8 mouse cellular contexts compared by ENCODE assay signal in the genomic region with DNA sequence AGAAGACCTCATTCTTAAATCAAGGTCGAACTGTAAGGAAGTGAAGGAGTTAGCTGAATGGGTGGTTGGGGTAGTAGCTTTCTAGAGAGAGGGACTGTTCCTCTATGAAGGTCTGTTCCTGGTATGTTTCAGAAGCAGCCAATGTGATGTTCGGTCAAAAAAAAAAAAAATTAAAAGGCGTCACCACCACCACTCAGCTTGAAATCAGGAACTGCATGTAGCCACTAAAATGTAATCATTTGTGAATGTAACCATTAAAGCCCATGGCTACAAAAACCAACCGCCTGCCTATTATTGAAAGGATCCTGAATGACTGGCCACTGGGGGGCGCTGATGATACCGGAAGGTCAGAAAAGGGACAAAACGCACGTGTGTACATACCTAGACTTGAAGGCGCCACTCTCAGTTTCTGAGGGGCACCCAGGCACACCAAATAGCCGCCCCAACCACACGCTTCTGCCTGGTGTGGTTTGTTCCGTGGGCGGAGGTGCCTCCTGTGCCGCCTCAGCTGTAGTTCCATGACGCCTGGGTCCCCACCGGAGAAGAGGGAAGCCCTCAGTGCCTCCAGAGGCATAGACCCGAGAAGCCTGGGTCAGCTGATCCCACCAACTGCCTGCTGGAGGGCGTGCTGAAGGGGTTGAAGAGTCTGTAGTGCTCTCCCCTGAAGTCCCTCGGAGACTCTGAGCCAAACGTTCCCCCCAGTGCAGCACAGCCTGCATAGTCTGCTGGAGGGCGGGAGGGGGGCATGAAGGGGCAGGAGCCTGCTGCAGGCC. TPM values are rescaled to one million over a fixed set of nuclear protein-coding genes. Genes with fewer than 3 reads are reported as not detected.
A peak's percentile ranks its signal among the peaks of the same experiment; 100 is the strongest.
DNase-seq lines count a peak whose midpoint lies in the region; ATAC-seq and TF ChIP-seq lines count a peak whose summit lies in the region.

No protein-coding gene starts in this region.

- H3K4me1 ChIP-seq in G1E (ENCODE audit: insufficient read depth, low read depth, low read length), result peaks cover 69% of the 10 kb centered on the region
- H3K4me1 ChIP-seq in bone marrow, adult 2 months (ENCODE audit: control insufficient read depth, insufficient read depth, low read length), result peaks cover 1% of the 10 kb centered on the region; the same call in 1 of the 2 replicates
- H3K4me1 ChIP-seq in embryonic facial prominence, embryonic 15.5 days, result peaks cover 32% of the 10 kb centered on the region
- H3K4me1 ChIP-seq in small intestine, adult 2 months (ENCODE audit: control insufficient read depth, insufficient read depth, insufficient read length, low read length), result peaks cover 18% of the 10 kb centered on the region

- peaks cover 14% of the 10 kb centered on the region for H3K27me3 ChIP-seq in G1E (ENCODE audit: insufficient read depth, low read length)
- peaks cover 8% of the 10 kb centered on the region; the same call in 1 of the 2 replicates for H3K27me3 ChIP-seq in embryonic facial prominence, embryonic 15.5 days
- peaks cover 12% of the 10 kb centered on the region for H3K27me3 ChIP-seq in small intestine, adult 2 months (ENCODE audit: control insufficient read depth, insufficient read depth, low read length)

- peak overlapping the region; percentile 60; the same call in 1 of the 2 replicates for H3K4me3 ChIP-seq in G1E (ENCODE audit: low read depth, low read length)
- H3K4me3 ChIP-seq in bone marrow, adult 2 months (replicated peaks; ENCODE audit: control insufficient read depth, low read depth, low read length), result no peak overlapping the region
- peak overlapping the region; percentile 10; the same call in 1 of the 2 replicates for H3K4me3 ChIP-seq in embryonic facial prominence, embryonic 15.5 days (replicated peaks)
- no peak overlapping the region for H3K4me3 ChIP-seq in left cerebral cortex, adult 2 months
- peak overlapping the region; percentile 4; the same call in 1 of the 2 replicates for H3K4me3 ChIP-seq in small intestine, adult 2 months (ENCODE audit: low read depth, low read length)

- no peak for ATAC-seq in G1E (ENCODE audit: extremely low read depth, insufficient number of reproducible peaks, low FRiP score, poor library complexity, severe bottlenecking)
- no peak for ATAC-seq in embryonic facial prominence, embryonic 15.5 days (ENCODE audit: insufficient number of reproducible peaks, low FRiP score, low TSS enrichment, low read depth)
- ATAC-seq in hematopoietic stem cell, adult 5-6 weeks (replicated peaks in 1 of 2; ENCODE audit: insufficient read depth in 1 of 2, low FRiP score in 2 of 2, low TSS enrichment in 1 of 2, low read depth in 1 of 2, poor library complexity in 2 of 2, severe bottlenecking in 2 of 2), result peak; percentile 24 to 46; a peak in 3 of 4 replicates
- peak; percentile 22; the same call in 1 of the 2 replicates for ATAC-seq in megakaryocyte, adult 5-6 weeks (ENCODE audit: poor library complexity, severe bottlenecking)
- no peak for ATAC-seq in inflammation-experienced regulatory T-cells, adult 6 months

- 10% methylated on average over 21 of the region's 21 CpGs for WGBS in bone marrow, adult 2 months
- WGBS in embryonic facial prominence, embryonic 15.5 days, result 17% methylated on average over 21 of the region's 21 CpGs
- 29% methylated on average over 21 of the region's 21 CpGs for WGBS in small intestine, adult 2 months

- H3K9ac ChIP-seq in embryonic facial prominence, embryonic 15.5 days, result no peak overlapping the region

- TF ChIP-seq CTCF in G1E (IDR thresholded peaks at IDR 0.05; ENCODE audit: low read depth, low read length), result no peak; the same call in 1 of the 2 replicates
- TF ChIP-seq CTCF in bone marrow, adult 2 months (IDR thresholded peaks at IDR 0.05; ENCODE audit: control insufficient read depth, insufficient read depth, low read length), result peak; percentile 71
- TF ChIP-seq CTCF in left cerebral cortex, adult 2 months (IDR thresholded peaks at IDR 0.05), result peak; percentile 83
- peak; percentile 69; the same call in 1 of the 2 replicates for TF ChIP-seq CTCF in small intestine, adult 2 months (IDR thresholded peaks at IDR 0.05; ENCODE audit: extremely low read depth, insufficient read length, insufficient replicate concordance, low read depth, low read length)

- intact Hi-C loops in left cerebral cortex, adult 2 months (cut with DNase I), result no loop called here

- TF ChIP-seq POLR2A in bone marrow, adult 2 months (IDR thresholded peaks at IDR 0.05; ENCODE audit: borderline replicate concordance, control insufficient read depth, low read depth, low read length), result no peak
- TF ChIP-seq POLR2A in small intestine, adult 2 months (IDR thresholded peaks at IDR 0.05; ENCODE audit: low read depth, low read length), result no peak

- no peak overlapping the region for H3K27ac ChIP-seq in bone marrow, adult 2 months (ENCODE audit: control insufficient read depth, insufficient read depth, low read depth, low read length, poor library complexity)
- H3K27ac ChIP-seq in embryonic facial prominence, embryonic 15.5 days (replicated peaks), result no peak overlapping the region
- H3K27ac ChIP-seq in left cerebral cortex, adult 2 months, result 0 out of 2 replicates have a peak overlapping the region, but pooled peaks have one; percentile 30
- H3K27ac ChIP-seq in small intestine, adult 2 months (ENCODE audit: insufficient read depth, low read depth, low read length), result no peak overlapping the region

- H3K36me3 ChIP-seq in G1E (replicated peaks), result peaks cover 47% of the 10 kb centered on the region
- peaks cover 22% of the 10 kb centered on the region; the same call in 1 of the 2 replicates for H3K36me3 ChIP-seq in embryonic facial prominence, embryonic 15.5 days
- H3K36me3 ChIP-seq in small intestine, adult 2 months (ENCODE audit: control insufficient read depth, insufficient read depth, low read length), result peaks cover 13% of the 10 kb centered on the region; the same call in 1 of the 2 replicates

- no peaks in the 10 kb centered on the region for H3K9me3 ChIP-seq in G1E (replicated peaks)
- H3K9me3 ChIP-seq in embryonic facial prominence, embryonic 15.5 days (replicated peaks), result no peaks in the 10 kb centered on the region

- peak overlapping the region; percentile 38 for H3K4me2 ChIP-seq in embryonic facial prominence, embryonic 15.5 days (replicated peaks)

- peak; percentile 51 for DNase-seq in G1E (ENCODE audit: low spot score)
- peak; percentile 74 for DNase-seq in left cerebral cortex, adult 2 months (ENCODE audit: extremely low spot score in 1 of 2, low spot score in 2 of 2)

RNA-seq across cellular contexts. Expression of a gene that starts 5.6 kb away (rescaled TPM):
- total RNA-seq in G1E (2014; fragmentation: Nextera tagmentation) (13.5 and 13.6 TPM in 2 replicates), G1E (2017) (6.4 and 9.9 TPM in 2 replicates)
- polyA plus RNA-seq in G1E (2012), result 14.4 and 17.4 TPM in 2 replicates
- 14.5 and 17.1 TPM in 2 replicates for polyA plus RNA-seq in bone marrow, adult 2 months (2011; ENCODE audit: insufficient read depth, insufficient read length, low replicate concordance, missing spikeins)
- 25.7 and 28.0 TPM in 2 replicates for polyA plus RNA-seq in embryonic facial prominence, embryonic 15.5 days (2015; fragmentation: Nextera tagmentation; extraction: Ambion mirVana)
- 8.4 and 15.2 TPM in 2 replicates for total RNA-seq in hematopoietic stem cell, adult 5-6 weeks (2017)
- 100 to 1,000 TPM; 189 to 199 TPM for total RNA-seq in left cerebral cortex, adult 2 months (2021)
- total RNA-seq in megakaryocyte, adult 5-6 weeks (2015), result 11.6 and 13.7 TPM in 2 replicates
- total RNA-seq in megakaryocyte, adult 5-6 weeks (2017), result 11.3 and 11.8 TPM in 2 replicates
- 26.9 and 45.2 TPM in 2 replicates for polyA plus RNA-seq in small intestine, adult 2 months (2012; rRNA removed)
- polyA plus RNA-seq in inflammation-experienced regulatory T-cells, adult 6 months (2017; shearing (Covaris generic)), result 10 to 100 TPM; 57.4 to 78.0 (median 68.9) TPM

RNA-seq across cellular contexts. Expression of a gene that starts 13.4 kb away (rescaled TPM):
- not detected in 2 replicates for total RNA-seq in G1E (2014; fragmentation: Nextera tagmentation)
- not detected in 2 replicates for total RNA-seq in G1E (2017)
- polyA plus RNA-seq in G1E (2012), result 1.6 and 4.3 TPM in 2 replicates
- not detected in 2 replicates for polyA plus RNA-seq in bone marrow, adult 2 months (2011; ENCODE audit: insufficient read depth, insufficient read length, low replicate concordance, missing spikeins)
- polyA plus RNA-seq in embryonic facial prominence, embryonic 15.5 days (2015; fragmentation: Nextera tagmentation; extraction: Ambion mirVana), result not detected in 2 replicates
- total RNA-seq in hematopoietic stem cell, adult 5-6 weeks (2017), result not detected in 2 replicates
- not detected for total RNA-seq in left cerebral cortex, adult 2 months (2021)
- not detected in 2 replicates for total RNA-seq in megakaryocyte, adult 5-6 weeks (2015)
- not detected in 2 replicates for total RNA-seq in megakaryocyte, adult 5-6 weeks (2017)
- polyA plus RNA-seq in small intestine, adult 2 months (2012; rRNA removed), result not detected in 2 replicates
- not detected for polyA plus RNA-seq in inflammation-experienced regulatory T-cells, adult 6 months (2017; shearing (Covaris generic))

RNA-seq across cellular contexts. Expression of a gene that starts 14.2 kb away (rescaled TPM):
- total RNA-seq in G1E (2014; fragmentation: Nextera tagmentation) (59.4 and 73.1 TPM in 2 replicates), G1E (2017) (481 and 571 TPM in 2 replicates)
- polyA plus RNA-seq in G1E (2012), result 11.2 and 22.5 TPM in 2 replicates
- polyA plus RNA-seq in bone marrow, adult 2 months (2011; ENCODE audit: insufficient read depth, insufficient read length, low replicate concordance, missing spikeins), result 21.7 and 30.3 TPM in 2 replicates
- polyA plus RNA-seq in embryonic facial prominence, embryonic 15.5 days (2015; fragmentation: Nextera tagmentation; extraction: Ambion mirVana), result 239 and 242 TPM in 2 replicates
- total RNA-seq in hematopoietic stem cell, adult 5-6 weeks (2017), result 78.9 and 98.4 TPM in 2 replicates
- 10 to 100 TPM; 78.1 to 79.6 TPM for total RNA-seq in left cerebral cortex, adult 2 months (2021)
- 57.3 and 64.0 TPM in 2 replicates for total RNA-seq in megakaryocyte, adult 5-6 weeks (2015)
- total RNA-seq in megakaryocyte, adult 5-6 weeks (2017), result 132 and 150 TPM in 2 replicates
- polyA plus RNA-seq in small intestine, adult 2 months (2012; rRNA removed), result 47.8 and 81.3 TPM in 2 replicates
- 10 to 100 TPM; 46.3 to 92.3 (median 78.1) TPM for polyA plus RNA-seq in inflammation-experienced regulatory T-cells, adult 6 months (2017; shearing (Covaris generic))

RNA-seq across cellular contexts. Expression of a gene that starts 48.4 kb away (rescaled TPM):
- 36.9 and 51.2 TPM in 2 replicates for total RNA-seq in G1E (2014; fragmentation: Nextera tagmentation)
- 22.9 and 31.8 TPM in 2 replicates for total RNA-seq in G1E (2017)
- 37.7 and 80.3 TPM in 2 replicates for polyA plus RNA-seq in G1E (2012)
- polyA plus RNA-seq in bone marrow, adult 2 months (2011; ENCODE audit: insufficient read depth, insufficient read length, low replicate concordance, missing spikeins), result 14.3 and 16.0 TPM in 2 replicates
- 0.15 TPM in 1 of 2 replicates, not detected in the other for polyA plus RNA-seq in embryonic facial prominence, embryonic 15.5 days (2015; fragmentation: Nextera tagmentation; extraction: Ambion mirVana)
- 1.9 and 15.5 TPM in 2 replicates for total RNA-seq in hematopoietic stem cell, adult 5-6 weeks (2017)
- total RNA-seq in left cerebral cortex, adult 2 months (2021), result not detected
- total RNA-seq in megakaryocyte, adult 5-6 weeks (2015), result 1.2 and 4.0 TPM in 2 replicates
- 1.4 and 8.0 TPM in 2 replicates for total RNA-seq in megakaryocyte, adult 5-6 weeks (2017)
- 264 and 580 TPM in 2 replicates for polyA plus RNA-seq in small intestine, adult 2 months (2012; rRNA removed)
- not detected for polyA plus RNA-seq in inflammation-experienced regulatory T-cells, adult 6 months (2017; shearing (Covaris generic))

Comparison
In these comparisons a context has a peak if more than half of its experiments do, and no peak if none do; other contexts are left out.
1. ATAC-seq: peak in hematopoietic stem cell, adult 5-6 weeks (2 of 2) and megakaryocyte, adult 5-6 weeks (single experiment); none in G1E (single experiment), embryonic facial prominence, embryonic 15.5 days (single experiment) and inflammation-experienced regulatory T-cells, adult 6 months (single experiment).
2. H3K4me3 ChIP-seq: peak in G1E (single experiment), embryonic facial prominence, embryonic 15.5 days (single experiment) and small intestine, adult 2 months (single experiment); none in bone marrow, adult 2 months (single experiment) and left cerebral cortex, adult 2 months (single experiment).